Mouse (Mus musculus) embryonic facial prominence, embryonic 12.5 days (tissue): Measurements from ENCODE around the gene Fbxl19. TPM values are rescaled to one million over a fixed set of nuclear protein-coding genes. Genes with fewer than 3 reads are reported as not detected.

Experiments
- ATAC-seq: fragments of 200-750 bp; cut with Nextera tagmentation; 2 replicates; pipeline ENCODE4 v1.8.0; 2017; ENCODE audit not compliant: insufficient number of reproducible peaks, insufficient read depth, low FRiP score, low TSS enrichment
- H3K27ac ChIP-seq: fragments of 300-500 bp; sonication (generic); 2 replicates; pipeline ENCODE4 v1.5.1; 2016; ENCODE audit warnings: mild to moderate bottlenecking
- H3K27me3 ChIP-seq: fragments of 300-500 bp; sonication (generic); 2 replicates; pipeline ENCODE4 v1.6.1; 2016; ENCODE audit warnings: mild to moderate bottlenecking, moderate library complexity
- H3K36me3 ChIP-seq: fragments of 300-500 bp; sonication (generic); 2 replicates; pipeline ENCODE4 v1.6.1; 2016; ENCODE audit warnings: mild to moderate bottlenecking
- H3K4me1 ChIP-seq: fragments of 300-500 bp; sonication (generic); 2 replicates; pipeline ENCODE4 v1.6.1; 2016
- H3K4me2 ChIP-seq: fragments of 300-500 bp; sonication (generic); replicated peaks from 2 replicates; pipeline ENCODE4 v1.6.1; 2016; ENCODE audit warnings: mild to moderate bottlenecking, moderate library complexity
- H3K4me3 ChIP-seq: fragments of 300-500 bp; sonication (generic); 2 replicates; pipeline ENCODE4 v1.5.1; 2016; ENCODE audit warnings: mild to moderate bottlenecking
- H3K9ac ChIP-seq: fragments of 300-500 bp; sonication (generic); 2 replicates; pipeline ENCODE4 v1.6.1; 2016; ENCODE audit warnings: mild to moderate bottlenecking, moderate library complexity
- H3K9me3 ChIP-seq: fragments of 300-500 bp; sonication (generic); 2 replicates; pipeline ENCODE4 v1.6.1; 2016; ENCODE audit warnings: mild to moderate bottlenecking, moderate library complexity
- WGBS: fragments of 180-500 bp; shearing (Covaris S2); methylation state at CpG from one replicate; pipeline ENCODE4 v1.1.7; 2016; 5-methylcytosine and 5-hydroxymethylcytosine counted together
- polyA plus RNA-seq: library from polyadenylated mRNA; unstranded; fragments of >200 nt; fragmentation: Nextera tagmentation; extraction: Ambion mirVana; gene quantifications from 2 replicates; pipeline ENCODE4 v1.2.1, GENCODE M21; 2016

Fbxl19 gene
- polyA plus RNA-seq, 1 experiment from 2014 or later, result 11.8 TPM

GRCm38 (mm10) chr7:127797076-127797845, 52.9 kb downstream of the Fbxl19 start:
- H3K4me2 ChIP-seq, result no peak overlapping the region
- H3K27me3 ChIP-seq, result no peaks in the 10 kb centered on the region
- no peak overlapping the region for H3K27ac ChIP-seq
- 93% methylated on average over 23 of the region's 23 CpGs for WGBS
- H3K9me3 ChIP-seq, result no peaks in the 10 kb centered on the region
- peaks cover 5% of the 10 kb centered on the region; the same call in 1 of the 2 replicates for H3K4me1 ChIP-seq
- no peak for ATAC-seq
- H3K36me3 ChIP-seq, result peaks cover 84% of the 10 kb centered on the region
- H3K4me3 ChIP-seq, result no peak overlapping the region
- no peak overlapping the region for H3K9ac ChIP-seq

- H3K4me1 ChIP-seq, result peaks cover 5% of the 10 kb centered on the region; the same call in 1 of the 2 replicates
- H3K36me3 ChIP-seq, result peaks cover 80% of the 10 kb centered on the region
- H3K4me2 ChIP-seq, result no peak overlapping the region
- H3K9ac ChIP-seq, result no peak overlapping the region
- no peak overlapping the region for H3K27ac ChIP-seq
- no peak overlapping the region for H3K4me3 ChIP-seq
- H3K9me3 ChIP-seq, result no peaks in the 10 kb centered on the region
- WGBS, result 83% methylated on average over 4 of the region's 4 CpGs
- no peaks in the 10 kb centered on the region for H3K27me3 ChIP-seq
- ATAC-seq, result no peak
These were observed 54.2 kb downstream of the Fbxl19 start for GRCm38 (mm10) chr7:127798591-127798990.

- Histone ChIP-seq H3K4me3 (no peak overlapping the region), H3K9me3 (no peaks in the 10 kb centered on the region), H3K36me3 (peaks cover 78% of the 10 kb centered on the region), H3K4me2 (no peak overlapping the region), H3K27ac (0 out of 2 replicates have a peak overlapping the region, but pooled peaks have one; percentile 13), H3K9ac (no peak overlapping the region), H3K4me1 (peaks cover 5% of the 10 kb centered on the region; the same call in 1 of the 2 replicates), H3K27me3 (no peaks in the 10 kb centered on the region)
- no peak for ATAC-seq
- 90% methylated on average over 13 of the region's 13 CpGs for WGBS
These were observed 54.9 kb downstream of the Fbxl19 start for GRCm38 (mm10) chr7:127799211-127799610.

GRCm38 (mm10) chr7:127799738-127800137, 55.4 kb downstream of the Fbxl19 start:
- Histone ChIP-seq H3K4me2 (no peak overlapping the region), H3K4me3 (no peak overlapping the region), H3K9ac (no peak overlapping the region), H3K4me1 (peaks cover 5% of the 10 kb centered on the region; the same call in 1 of the 2 replicates), H3K27ac (peak overlapping the region; percentile 13; the same call in 1 of the 2 replicates), H3K36me3 (peaks cover 74% of the 10 kb centered on the region), H3K27me3 (no peaks in the 10 kb centered on the region), H3K9me3 (no peaks in the 10 kb centered on the region)
- 86% methylated on average over 1 of the region's 1 CpGs for WGBS
- no peak; the same call in 1 of the 2 replicates for ATAC-seq

GRCm38 (mm10) chr7:127800435-127801009, 56.2 kb downstream of the Fbxl19 start, which contains the start of gene Hsd3b7:
Hsd3b7 (plus strand) TSS chr7:127800604.
- Histone ChIP-seq H3K4me2 (peak within 1 kb of the TSS; percentile 35), H3K9ac (no peak within 1 kb of the TSS), H3K9me3 (no peaks in the 10 kb centered on the region), H3K36me3 (peaks cover 67% of the 10 kb centered on the region), H3K4me3 (0 out of 2 replicates have a peak within 1 kb of the TSS, but pooled peaks have one; percentile 21), H3K27me3 (no peaks in the 10 kb centered on the region), H3K4me1 (peaks cover 5% of the 10 kb centered on the region; the same call in 1 of the 2 replicates), H3K27ac (peak within 1 kb of the TSS; percentile 50; the same call in 1 of the 2 replicates)
- 24% methylated on average over 6 of the region's 6 CpGs for WGBS
- ATAC-seq, result peak; percentile 75; the same call in 1 of the 2 replicates

GRCm38 (mm10) chr7:127801010-127801621, 56.8 kb downstream of the Fbxl19 start:
- Histone ChIP-seq H3K27ac (no peak overlapping the region), H3K9ac (no peak overlapping the region), H3K4me3 (no peak overlapping the region), H3K27me3 (no peaks in the 10 kb centered on the region), H3K4me1 (peaks cover 5% of the 10 kb centered on the region; the same call in 1 of the 2 replicates), H3K4me2 (peak overlapping the region; percentile 35; the same call in 1 of the 2 replicates), H3K9me3 (no peaks in the 10 kb centered on the region), H3K36me3 (peaks cover 63% of the 10 kb centered on the region)
- ATAC-seq, result no peak
- 96% methylated on average over 8 of the region's 8 CpGs for WGBS

GRCm38 (mm10) chr7:127802313-127802712, 58.0 kb downstream of the Fbxl19 start:
- Histone ChIP-seq H3K4me2 (no peak overlapping the region), H3K27ac (no peak overlapping the region), H3K27me3 (no peaks in the 10 kb centered on the region), H3K4me1 (peaks cover 5% of the 10 kb centered on the region; the same call in 1 of the 2 replicates), H3K9me3 (no peaks in the 10 kb centered on the region), H3K36me3 (peaks cover 58% of the 10 kb centered on the region), H3K4me3 (no peak overlapping the region), H3K9ac (no peak overlapping the region)
- no peak for ATAC-seq
- WGBS, result 91% methylated on average over 17 of the region's 17 CpGs

- H3K4me2 ChIP-seq, result no peak overlapping the region
- no peaks in the 10 kb centered on the region for H3K9me3 ChIP-seq
- H3K27ac ChIP-seq, result no peak overlapping the region
- 82% methylated on average over 5 of the region's 5 CpGs for WGBS
- no peak overlapping the region for H3K4me3 ChIP-seq
- H3K27me3 ChIP-seq, result no peaks in the 10 kb centered on the region
- H3K36me3 ChIP-seq, result peaks cover 48% of the 10 kb centered on the region
- ATAC-seq, result no peak
- H3K9ac ChIP-seq, result no peak overlapping the region
- no peaks in the 10 kb centered on the region for H3K4me1 ChIP-seq
These were observed 64.5 kb downstream of the Fbxl19 start for GRCm38 (mm10) chr7:127808821-127809220.

- Histone ChIP-seq H3K27me3 (no peaks in the 10 kb centered on the region), H3K9me3 (no peaks in the 10 kb centered on the region), H3K36me3 (peaks cover 57% of the 10 kb centered on the region), H3K9ac (no peak overlapping the region), H3K4me2 (no peak overlapping the region), H3K4me1 (no peaks in the 10 kb centered on the region), H3K4me3 (no peak overlapping the region), H3K27ac (no peak overlapping the region)
- 88% methylated on average over 1 of the region's 1 CpGs for WGBS
- ATAC-seq, result no peak
These were observed 65.5 kb downstream of the Fbxl19 start for GRCm38 (mm10) chr7:127809846-127810245.

- H3K27ac ChIP-seq, result no peak overlapping the region
- H3K36me3 ChIP-seq, result peaks cover 57% of the 10 kb centered on the region
- no peak for ATAC-seq
These were observed 66.3 kb downstream of the Fbxl19 start for GRCm38 (mm10) chr7:127810650-127811049.

GRCm38 (mm10) chr7:127811240-127811639, 66.9 kb downstream of the Fbxl19 start:
- no peak for ATAC-seq
- Histone ChIP-seq H3K4me3 (no peak overlapping the region), H3K36me3 (peaks cover 56% of the 10 kb centered on the region), H3K27me3 (no peaks in the 10 kb centered on the region), H3K27ac (no peak overlapping the region), H3K9me3 (no peaks in the 10 kb centered on the region), H3K9ac (no peak overlapping the region), H3K4me1 (peaks cover 6% of the 10 kb centered on the region; the same call in 1 of the 2 replicates), H3K4me2 (no peak overlapping the region)
- WGBS, result 82% methylated on average over 4 of the region's 4 CpGs

More at GRCm38 (mm10) chr7:127810650-127811049, 66.3 kb downstream of the Fbxl19 start:
- H3K4me1 ChIP-seq, result no peaks in the 10 kb centered on the region
- no peaks in the 10 kb centered on the region for H3K9me3 ChIP-seq
- H3K27me3 ChIP-seq, result no peaks in the 10 kb centered on the region
- H3K4me3 ChIP-seq, result no peak overlapping the region
- no peak overlapping the region for H3K9ac ChIP-seq
- no peak overlapping the region for H3K4me2 ChIP-seq
- WGBS, result 72% methylated on average over 10 of the region's 10 CpGs
